Mouse (Mus musculus): ENCODE results near the gene Cdk12. TPM values are rescaled to one million over a fixed set of nuclear protein-coding genes. Genes with fewer than 3 reads are reported as not detected.

The Cdk12 gene
- polyA plus RNA-seq, 1 experiment from 2014 or later = 13.6 TPM

- peak overlapping the region; percentile 23 for H3K4me3 ChIP-seq
- ATAC-seq (replicated peaks) = peak; percentile 65
- H3K4me2 ChIP-seq (replicated peaks) = peak overlapping the region; percentile 44
- peaks cover 79% of the 10 kb centered on the region for H3K4me1 ChIP-seq
- peaks cover 74% of the 10 kb centered on the region for H3K27me3 ChIP-seq
- 3% methylated on average over 12 of the region's 12 CpGs for WGBS
- H3K27ac ChIP-seq (replicated peaks) = peak overlapping the region; percentile 97
- H3K9me3 ChIP-seq = no peaks in the 10 kb centered on the region
- H3K36me3 ChIP-seq = no peaks in the 10 kb centered on the region
- peak overlapping the region; percentile 33 for H3K9ac ChIP-seq (replicated peaks)
Measured at GRCm38 (mm10) chr11:98320381-98320780, 117.5 kb downstream of the Cdk12 start.

GRCm38 (mm10) chr11:98320806-98321676 is 118.2 kb downstream of the Cdk12 start:
- Histone ChIP-seq H3K9me3 (no peaks in the 10 kb centered on the region), H3K36me3 (no peaks in the 10 kb centered on the region), H3K4me1 (peaks cover 79% of the 10 kb centered on the region), H3K4me2 (replicated peaks) (peak overlapping the region; percentile 44), H3K4me3 (peak overlapping the region; percentile 23), H3K27ac (replicated peaks) (peak overlapping the region; percentile 97), H3K9ac (replicated peaks) (peak overlapping the region; percentile 33), H3K27me3 (peaks cover 74% of the 10 kb centered on the region)
- under 1% methylated on average over 30 of the region's 30 CpGs for WGBS
- ATAC-seq (replicated peaks) = no peak; the same call in 1 of the 2 replicates

GRCm38 (mm10) chr11:98321677-98322003 is 118.8 kb downstream of the Cdk12 start:
- WGBS = 4% methylated on average over 5 of the region's 5 CpGs
- H3K27ac ChIP-seq (replicated peaks) = peak overlapping the region; percentile 97
- H3K27me3 ChIP-seq = peaks cover 73% of the 10 kb centered on the region
- peaks cover 77% of the 10 kb centered on the region for H3K4me1 ChIP-seq
- no peaks in the 10 kb centered on the region for H3K36me3 ChIP-seq
- peak overlapping the region; percentile 44 for H3K4me2 ChIP-seq (replicated peaks)
- H3K9me3 ChIP-seq = no peaks in the 10 kb centered on the region
- H3K4me3 ChIP-seq = peak overlapping the region; percentile 23
- H3K9ac ChIP-seq (replicated peaks) = peak overlapping the region; percentile 33
- ATAC-seq (replicated peaks) = no peak

- no peak overlapping the region; the same call in 1 of the 2 replicates for H3K4me2 ChIP-seq (replicated peaks)
- no peaks in the 10 kb centered on the region for H3K9me3 ChIP-seq
- no peak for ATAC-seq (replicated peaks)
- no peaks in the 10 kb centered on the region for H3K36me3 ChIP-seq
- peaks cover 74% of the 10 kb centered on the region for H3K27me3 ChIP-seq
- peaks cover 77% of the 10 kb centered on the region for H3K4me1 ChIP-seq
- H3K27ac ChIP-seq (replicated peaks) = peak overlapping the region; percentile 97
- H3K9ac ChIP-seq (replicated peaks) = no peak overlapping the region
- 0% methylated on average over 1 of the region's 1 CpGs for WGBS
- H3K4me3 ChIP-seq = no peak overlapping the region
Measured at GRCm38 (mm10) chr11:98322159-98322558, 119.3 kb downstream of the Cdk12 start.

GRCm38 (mm10) chr11:98323136-98323866 is 120.4 kb downstream of the Cdk12 start:
- H3K27me3 ChIP-seq = peaks cover 72% of the 10 kb centered on the region
- no peaks in the 10 kb centered on the region for H3K36me3 ChIP-seq
- no peaks in the 10 kb centered on the region for H3K9me3 ChIP-seq
- H3K4me3 ChIP-seq = 0 out of 2 replicates have a peak overlapping the region, but pooled peaks have one; percentile 9
- peaks cover 76% of the 10 kb centered on the region for H3K4me1 ChIP-seq
- WGBS = 1% methylated on average over 10 of the region's 10 CpGs
- peak overlapping the region; percentile 40 for H3K4me2 ChIP-seq (replicated peaks)
- peak overlapping the region; percentile 64; the same call in 1 of the 2 replicates for H3K9ac ChIP-seq (replicated peaks)
- H3K27ac ChIP-seq (replicated peaks) = peak overlapping the region; percentile 97
- ATAC-seq (replicated peaks) = no peak

- under 1% methylated on average over 9 of the region's 9 CpGs for WGBS
- no peak for ATAC-seq (replicated peaks)
- peaks cover 71% of the 10 kb centered on the region for H3K4me1 ChIP-seq
- peak overlapping the region; percentile 40 for H3K4me2 ChIP-seq (replicated peaks)
- H3K4me3 ChIP-seq = peak overlapping the region; percentile 9
- peaks cover 67% of the 10 kb centered on the region for H3K27me3 ChIP-seq
- peak overlapping the region; percentile 97 for H3K27ac ChIP-seq (replicated peaks)
- H3K9me3 ChIP-seq = no peaks in the 10 kb centered on the region
- no peaks in the 10 kb centered on the region for H3K36me3 ChIP-seq
- peak overlapping the region; percentile 64 for H3K9ac ChIP-seq (replicated peaks)
Measured at GRCm38 (mm10) chr11:98323933-98324332, 121.1 kb downstream of the Cdk12 start.

GRCm38 (mm10) chr11:98325191-98325820 is 122.4 kb downstream of the Cdk12 start:
- Histone ChIP-seq H3K27me3 (peaks cover 64% of the 10 kb centered on the region), H3K4me3 (peak overlapping the region; percentile 48), H3K36me3 (no peaks in the 10 kb centered on the region), H3K4me1 (peaks cover 60% of the 10 kb centered on the region), H3K9me3 (no peaks in the 10 kb centered on the region), H3K27ac (replicated peaks) (peak overlapping the region; percentile 97), H3K4me2 (replicated peaks) (peak overlapping the region; percentile 40), H3K9ac (replicated peaks) (peak overlapping the region; percentile 64)
- no peak for ATAC-seq (replicated peaks)
- 6% methylated on average over 14 of the region's 14 CpGs for WGBS

- Histone ChIP-seq H3K4me1 (peaks cover 60% of the 10 kb centered on the region), H3K27ac (replicated peaks) (peak overlapping the region; percentile 97), H3K4me2 (replicated peaks) (peak overlapping the region; percentile 40), H3K9me3 (no peaks in the 10 kb centered on the region), H3K9ac (replicated peaks) (peak overlapping the region; percentile 64), H3K36me3 (no peaks in the 10 kb centered on the region), H3K4me3 (peak overlapping the region; percentile 48), H3K27me3 (peaks cover 69% of the 10 kb centered on the region)
- WGBS = 2% methylated on average over 22 of the region's 22 CpGs
- ATAC-seq (replicated peaks) = no peak
Measured at GRCm38 (mm10) chr11:98325821-98326218, 123.0 kb downstream of the Cdk12 start.

- WGBS = 4% methylated on average over 19 of the region's 19 CpGs
- Histone ChIP-seq H3K9ac (replicated peaks) (peak overlapping the region; percentile 64), H3K4me1 (peaks cover 55% of the 10 kb centered on the region), H3K9me3 (no peaks in the 10 kb centered on the region), H3K4me2 (replicated peaks) (peak overlapping the region; percentile 40), H3K27ac (replicated peaks) (peak overlapping the region; percentile 97), H3K27me3 (peaks cover 67% of the 10 kb centered on the region), H3K36me3 (no peaks in the 10 kb centered on the region), H3K4me3 (peak overlapping the region; percentile 48)
- ATAC-seq (replicated peaks) = no peak
Measured at GRCm38 (mm10) chr11:98326741-98327135, 123.9 kb downstream of the Cdk12 start.

GRCm38 (mm10) chr11:98327136-98328030 is 124.5 kb downstream of the Cdk12 start:
- Histone ChIP-seq H3K27ac (replicated peaks) (peak overlapping the region; percentile 97), H3K27me3 (peaks cover 63% of the 10 kb centered on the region), H3K9ac (replicated peaks) (peak overlapping the region; percentile 64), H3K4me1 (peaks cover 50% of the 10 kb centered on the region), H3K9me3 (no peaks in the 10 kb centered on the region), H3K4me3 (peak overlapping the region; percentile 48), H3K4me2 (replicated peaks) (peak overlapping the region; percentile 40), H3K36me3 (no peaks in the 10 kb centered on the region)
- WGBS = under 1% methylated on average over 97 of the region's 97 CpGs
- no peak for ATAC-seq (replicated peaks)

GRCm38 (mm10) chr11:98328031-98328370 is 125.1 kb downstream of the Cdk12 start:
- Histone ChIP-seq H3K4me2 (replicated peaks) (peak overlapping the region; percentile 40), H3K4me1 (peaks cover 48% of the 10 kb centered on the region), H3K27ac (replicated peaks) (peak overlapping the region; percentile 97), H3K36me3 (no peaks in the 10 kb centered on the region), H3K4me3 (peak overlapping the region; percentile 48), H3K9ac (replicated peaks) (peak overlapping the region; percentile 64), H3K9me3 (no peaks in the 10 kb centered on the region), H3K27me3 (peaks cover 65% of the 10 kb centered on the region)
- no peak for ATAC-seq (replicated peaks)
- WGBS = 1% methylated on average over 35 of the region's 35 CpGs

All from forebrain, embryonic 15.5 days (tissue).